8 mouse cellular contexts compared by ENCODE assay signal in the genomic region with DNA sequence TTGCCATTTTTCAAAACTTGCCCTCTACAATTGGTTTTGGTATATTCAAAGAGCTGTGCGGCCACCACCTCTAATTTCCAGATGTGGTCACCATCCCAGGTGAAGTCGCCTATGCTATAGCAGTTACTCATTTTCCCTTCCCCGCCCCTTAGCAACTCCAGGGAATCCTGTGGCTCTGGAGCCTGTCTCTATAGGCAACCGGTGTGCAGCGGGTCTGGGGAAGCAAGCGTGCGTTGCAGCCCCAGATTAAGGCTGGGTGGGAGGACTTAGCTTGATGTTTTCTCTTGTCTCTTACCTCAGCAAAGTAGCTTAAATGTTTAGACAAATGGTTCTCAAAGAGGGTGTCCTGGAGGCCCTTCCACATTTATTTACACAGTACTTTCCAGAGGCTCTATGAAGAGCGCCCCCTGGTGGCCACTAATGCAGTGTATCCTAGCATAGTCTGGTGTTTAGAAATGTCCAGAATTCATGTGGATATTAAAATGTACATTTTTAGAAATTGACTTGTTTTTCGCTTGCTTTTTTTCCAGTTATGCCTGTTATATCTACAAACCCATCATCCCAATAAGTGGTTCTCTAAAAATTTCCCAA. TPM values are rescaled to one million over a fixed set of nuclear protein-coding genes. Genes with fewer than 3 reads are reported as not detected.
DNase-seq lines count a peak whose midpoint lies in the region; ATAC-seq and TF ChIP-seq lines count a peak whose summit lies in the region.
"Had no signal": no experiment of that assay in that cellular context is flagged by ENCODE, and none has a peak within 500 bp of the region (broad histone marks: within the 10 kb centered on the region; RNA-seq: fewer than 3 reads in every experiment).

No protein-coding gene starts in this region.

- TF ChIP-seq EP300 in CH12.LX (IDR thresholded peaks at IDR 0.05; ENCODE audit: low read length) = no peak

- TF ChIP-seq CTCF in layer of hippocampus, adult 2 months (conservative IDR thresholded peaks at IDR 0.05) = peak; percentile 96
- peak; percentile 69 to 78 for TF ChIP-seq CTCF in CH12.LX (conservative IDR thresholded peaks at IDR 0.05 in 1 of 2, IDR thresholded peaks at IDR 0.05 in 1 of 2; ENCODE audit: low read depth in 2 of 2, low read length in 2 of 2)

- dilution Hi-C loops in CH12.LX (cut with MboI; ENCODE audit: extremely low pct_ligation_motif_present, extremely low pct_unique_long_range_greater_than_20kb, low sequenced_read_pairs) = no loop called here

- peak; percentile 18 for TF ChIP-seq RAD21 in CH12.LX (IDR thresholded peaks at IDR 0.05; ENCODE audit: low read depth, low read length)

- no peaks in the 10 kb centered on the region for H3K79me2 ChIP-seq in CH12.LX (replicated peaks; ENCODE audit: control insufficient read depth, extremely low read depth, insufficient read depth, poor library complexity, severe bottlenecking)

- H3K4me1 ChIP-seq in CH12.LX (ENCODE audit: control insufficient read depth in 1 of 2, insufficient read depth in 2 of 2) = no peaks in the 10 kb centered on the region
- H3K4me1 ChIP-seq in neural tube, embryonic 11.5 days (ENCODE audit: control insufficient read depth, insufficient read depth, low read length) = no peaks in the 10 kb centered on the region
- H3K4me1 ChIP-seq: lung, embryonic 15.5 days had no signal

- in situ Hi-C loops in CH12.LX (cut with MboI; ENCODE audit: low pct_ligation_motif_present, low pct_unique_long_range_greater_than_20kb, low sequenced_read_pairs) = no loop called here

- no peak overlapping the region for H3K9ac ChIP-seq in CH12.LX (ENCODE audit: insufficient read depth, low read depth)
- H3K9ac ChIP-seq in neural tube, embryonic 11.5 days (ENCODE audit: low read length) = no peak overlapping the region
- H3K9ac ChIP-seq: lung, embryonic 15.5 days had no signal

- peaks cover 4% of the 10 kb centered on the region for H3K9me3 ChIP-seq in CH12.LX (replicated peaks; ENCODE audit: low read length)
- H3K9me3 ChIP-seq in neural tube, embryonic 11.5 days (ENCODE audit: control insufficient read depth, low read length) = no peaks in the 10 kb centered on the region
- H3K9me3 ChIP-seq: lung, embryonic 15.5 days had no signal

- TF ChIP-seq POLR2A in CH12.LX (IDR thresholded peaks at IDR 0.05; ENCODE audit: low read depth, low read length) = no peak

- DNase-seq in layer of hippocampus, adult 2 months (ENCODE audit: low spot score in 2 of 2) = peak in 1 of 2 experiments; percentile 52
- DNase-seq in layer of hippocampus, postnatal 14 days (ENCODE audit: low spot score in 2 of 2) = no peak
- peak; percentile 54 for DNase-seq in CH12.LX (ENCODE audit: extremely low read depth)
- peak; percentile 41 for DNase-seq in T-cell, adult 2 months (ENCODE audit: low spot score)
- peak; percentile 68 to 77 for DNase-seq in cerebellum, postnatal 14 days
- peak; percentile 64 to 65 for DNase-seq in kidney, postnatal 4 days
- peak; percentile 48 for DNase-seq in neural tube, embryonic 11.5 days (ENCODE audit: low spot score)

- H3K4me3 ChIP-seq in layer of hippocampus, adult 2 months = no peak overlapping the region
- H3K4me3 ChIP-seq in CH12.LX (replicated peaks in 1 of 3; ENCODE audit: low read depth in 2 of 3, low read length in 2 of 3, poor library complexity in 1 of 3) = no peak overlapping the region
- H3K4me3 ChIP-seq in neural tube, embryonic 11.5 days (ENCODE audit: low read depth, low read length) = no peak overlapping the region
- H3K4me3 ChIP-seq: lung, embryonic 15.5 days had no signal

- H3K4me2 ChIP-seq in CH12.LX (ENCODE audit: insufficient read depth, low read depth, poor library complexity, severe bottlenecking) = no peak overlapping the region
- H3K4me2 ChIP-seq in neural tube, embryonic 11.5 days (ENCODE audit: low read depth) = no peak overlapping the region
- H3K4me2 ChIP-seq: lung, embryonic 15.5 days had no signal

- H3K36me3 ChIP-seq in CH12.LX (replicated peaks in 1 of 2; ENCODE audit: control insufficient read depth in 1 of 2, insufficient read depth in 1 of 2, low read length in 1 of 2) = peaks cover 6 to 38% of the 10 kb centered on the region in 2 experiments
- H3K36me3 ChIP-seq in neural tube, embryonic 11.5 days (ENCODE audit: control insufficient read depth, insufficient read depth, low read length) = no peaks in the 10 kb centered on the region

- no peaks in the 10 kb centered on the region for H3K27me3 ChIP-seq in CH12.LX (replicated peaks)
- no peaks in the 10 kb centered on the region for H3K27me3 ChIP-seq in neural tube, embryonic 11.5 days (ENCODE audit: control insufficient read depth, insufficient read depth, low read length)
- H3K27me3 ChIP-seq: lung, embryonic 15.5 days had no signal

- peak; percentile 48; the same call in 1 of the 2 replicates for ATAC-seq in neural tube, embryonic 11.5 days (ENCODE audit: insufficient read depth, low FRiP score, low TSS enrichment)

- H3K27ac ChIP-seq in layer of hippocampus, adult 2 months = no peak overlapping the region
- no peak overlapping the region for H3K27ac ChIP-seq in CH12.LX (ENCODE audit: insufficient read depth, low read depth)
- H3K27ac ChIP-seq in neural tube, embryonic 11.5 days (ENCODE audit: low read depth, low read length) = no peak overlapping the region
- H3K27ac ChIP-seq: lung, embryonic 15.5 days had no signal

- WGBS in neural tube, embryonic 11.5 days = 72% methylated on average over 9 of the region's 9 CpGs

TF ChIP-seq in CH12.LX, 34 proteins besides CTCF, POLR2A, EP300 and RAD21:
- TF ChIP-seq NRF1 (IDR thresholded peaks at IDR 0.05; ENCODE audit: low read depth, low read length) (no peak), SMC3 (IDR thresholded peaks at IDR 0.05; ENCODE audit: low read depth, low read length) (peak; percentile 61)

RNA-seq across cellular contexts. Expression of a gene that starts 16.7 kb away (rescaled TPM):
- total RNA-seq in layer of hippocampus, adult 2 months (2021) = 10 to 100 TPM; 27.4 to 27.9 TPM
- 10 to 100 TPM; 28.1 to 33.2 TPM for total RNA-seq in layer of hippocampus, postnatal 14 days (2021)
- 17.6 and 19.9 TPM in 2 replicates for total RNA-seq in CH12.LX (2012; rRNA removed)
- total RNA-seq in CH12.LX (2014; rRNA removed) = 24.2 and 24.9 TPM in 2 replicates
- polyA plus RNA-seq in CH12.LX (2012; ENCODE audit: insufficient read length, low read depth) = 26.6 and 29.2 TPM in 2 replicates
- 77.7 and 80.4 TPM in 2 replicates for polyA plus RNA-seq in neural tube, embryonic 11.5 days (2014; fragmentation: Nextera tagmentation; extraction: Ambion mirVana)

RNA-seq across cellular contexts. Expression of a gene that starts 52.9 kb away (rescaled TPM):
- 1 to 10 TPM; 1.5 to 3.0 TPM for total RNA-seq in layer of hippocampus, adult 2 months (2021)
- total RNA-seq in layer of hippocampus, postnatal 14 days (2021) = 1 to 10 TPM; 2.4 to 5.0 TPM
- total RNA-seq in CH12.LX (2012; rRNA removed) (not detected in 2 replicates), CH12.LX (2014; rRNA removed) (not detected in 2 replicates)
- polyA plus RNA-seq in CH12.LX (2012; ENCODE audit: insufficient read length, low read depth) = 0.04 TPM in 1 of 2 replicates, not detected in the other
- 5.2 and 5.5 TPM in 2 replicates for polyA plus RNA-seq in neural tube, embryonic 11.5 days (2014; fragmentation: Nextera tagmentation; extraction: Ambion mirVana)

Comparison
In these comparisons a context has a peak if more than half of its experiments do, and no peak if none do; other contexts are left out.
1. DNase-seq: peak in CH12.LX (single experiment), T-cell, adult 2 months (single experiment), cerebellum, postnatal 14 days (2 of 2), kidney, postnatal 4 days (2 of 2) and neural tube, embryonic 11.5 days (single experiment); none in layer of hippocampus, postnatal 14 days (0 of 2).